Mouse (Mus musculus): ENCODE measurements around the gene Timm8b. TPM values are rescaled to one million over a fixed set of nuclear protein-coding genes. Genes with fewer than 3 reads are reported as not detected.

The Timm8b gene
- polyA plus RNA-seq, 1 experiment = 184 TPM

DNA sequence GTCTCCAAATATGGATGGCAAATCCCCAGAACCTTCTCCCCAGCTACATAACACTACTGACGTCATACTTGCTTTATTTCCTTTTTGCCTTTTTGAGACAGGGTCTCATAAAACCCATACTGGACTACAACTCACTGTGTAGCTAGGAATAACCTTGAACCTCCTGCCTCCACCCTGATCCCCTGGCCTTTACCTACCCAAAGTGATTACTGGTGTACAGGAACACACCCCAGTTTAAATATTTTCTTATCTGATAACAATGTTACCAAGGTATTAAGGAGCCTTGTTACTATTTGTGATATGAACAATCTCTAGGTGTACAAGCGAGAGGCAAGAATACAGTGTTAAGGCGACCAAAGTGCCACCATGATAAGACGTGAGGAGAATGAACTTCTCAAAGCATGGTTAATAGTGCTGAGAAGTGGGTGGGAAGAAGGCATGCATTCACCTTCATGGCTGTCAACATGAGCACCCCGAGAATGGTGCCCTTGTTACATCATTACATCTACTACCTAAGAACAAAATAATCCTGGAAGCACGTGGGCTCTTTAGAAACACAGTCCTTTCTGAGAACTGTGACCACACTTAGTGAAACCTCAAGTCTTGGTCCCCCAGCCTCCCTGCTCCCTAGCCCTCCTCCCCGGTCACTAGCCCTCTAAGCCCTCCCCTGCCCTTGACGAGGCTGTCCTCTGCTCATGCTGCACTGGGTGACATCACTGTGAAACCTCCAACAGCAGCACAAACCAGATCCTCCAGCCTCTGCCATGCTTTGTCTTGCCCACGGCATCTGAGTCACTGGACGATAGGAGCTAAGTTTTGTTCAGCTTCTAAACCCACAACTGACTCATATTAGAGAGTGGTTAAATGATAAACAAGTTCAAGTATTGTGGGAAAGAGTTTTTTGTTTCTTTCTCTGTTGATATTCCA, 33.8 kb upstream of the Timm8b start:
- H3K27me3 ChIP-seq (ENCODE audit: control insufficient read depth, insufficient read depth, insufficient read length) = no peaks in the 10 kb centered on the region
- H3K4me2 ChIP-seq (ENCODE audit: low read depth) = peak overlapping the region; percentile 51
- H3K4me3 ChIP-seq = no peak overlapping the region
- H3K79me2 ChIP-seq (ENCODE audit: control insufficient read depth, insufficient read depth) = no peaks in the 10 kb centered on the region
- TF ChIP-seq POLR2AphosphoS2 (IDR thresholded peaks at IDR 0.05; ENCODE audit: insufficient read length, low read depth) (no peak), MYOG (IDR thresholded peaks at IDR 0.05; ENCODE audit: control insufficient read depth in 1 of 3, insufficient read depth in 1 of 3, insufficient read length in 2 of 3, low read depth in 2 of 3) (no peak), REST (IDR thresholded peaks at IDR 0.05; ENCODE audit: insufficient read depth, insufficient read length) (no peak), TCF12 (IDR thresholded peaks at IDR 0.05; ENCODE audit: insufficient read depth, poor library complexity, severe bottlenecking) (no peak), MAX (IDR thresholded peaks at IDR 0.05; ENCODE audit: low read depth) (no peak), USF1 (IDR thresholded peaks at IDR 0.05; ENCODE audit: low read depth) (no peak), POLR2A (IDR thresholded peaks at IDR 0.05; ENCODE audit: insufficient read length, low read depth) (no peak), SRF (IDR thresholded peaks at IDR 0.05; ENCODE audit: control insufficient read depth, insufficient read length, low read depth) (no peak), E2F4 (IDR thresholded peaks at IDR 0.05; ENCODE audit: insufficient read depth) (no peak), CEBPB (IDR thresholded peaks at IDR 0.05; ENCODE audit: insufficient read depth, poor library complexity, severe bottlenecking) (no peak), MYOD1 (IDR thresholded peaks at IDR 0.05; ENCODE audit: control insufficient read depth in 1 of 3, insufficient read length in 2 of 3, low read depth in 2 of 3) (no peak), TCF3 (IDR thresholded peaks at IDR 0.05; ENCODE audit: insufficient read length, low read depth) (no peak)
- no peaks in the 10 kb centered on the region for H3K36me3 ChIP-seq (ENCODE audit: control insufficient read depth, insufficient read depth)
- no peak overlapping the region for H3ac ChIP-seq (ENCODE audit: control insufficient read depth, insufficient read length)

DNA sequence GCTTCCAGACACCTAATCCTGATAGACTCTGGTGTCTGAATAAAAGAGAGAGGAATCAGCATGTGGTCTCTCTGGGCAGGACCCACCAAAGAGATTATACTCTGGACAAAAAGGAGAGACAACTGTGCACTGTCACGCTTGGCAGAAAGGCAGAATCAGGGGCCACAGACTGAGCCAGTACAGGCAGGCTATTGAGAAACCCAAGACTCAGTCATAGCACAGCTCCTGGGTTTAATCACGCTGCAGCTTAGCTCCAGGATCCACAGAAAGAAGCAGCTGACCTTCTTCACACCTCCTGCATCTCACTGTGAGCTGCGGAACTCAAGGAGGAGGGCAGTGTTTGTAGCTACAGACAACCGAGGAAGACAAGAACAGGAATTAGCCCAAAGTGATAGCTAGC, 23.3 kb upstream of the Timm8b start:
- Histone ChIP-seq H3ac (ENCODE audit: control insufficient read depth, insufficient read length) (no peak overlapping the region), H3K36me3 (ENCODE audit: control insufficient read depth, insufficient read depth) (no peaks in the 10 kb centered on the region), H3K27me3 (ENCODE audit: control insufficient read depth, insufficient read depth, insufficient read length) (no peaks in the 10 kb centered on the region), H3K4me2 (ENCODE audit: low read depth) (no peak overlapping the region), H3K79me2 (ENCODE audit: control insufficient read depth, insufficient read depth) (no peaks in the 10 kb centered on the region), H3K4me3 (no peak overlapping the region)
- TF ChIP-seq TCF12 (IDR thresholded peaks at IDR 0.05; ENCODE audit: insufficient read depth, poor library complexity, severe bottlenecking) (no peak), POLR2AphosphoS2 (IDR thresholded peaks at IDR 0.05; ENCODE audit: insufficient read length, low read depth) (no peak), MYOG (IDR thresholded peaks at IDR 0.05; ENCODE audit: control insufficient read depth in 1 of 3, insufficient read depth in 1 of 3, insufficient read length in 2 of 3, low read depth in 2 of 3) (no peak), MAX (IDR thresholded peaks at IDR 0.05; ENCODE audit: low read depth) (no peak), E2F4 (IDR thresholded peaks at IDR 0.05; ENCODE audit: insufficient read depth) (no peak), CEBPB (IDR thresholded peaks at IDR 0.05; ENCODE audit: insufficient read depth, poor library complexity, severe bottlenecking) (no peak), MYOD1 (IDR thresholded peaks at IDR 0.05; ENCODE audit: control insufficient read depth in 1 of 3, insufficient read length in 2 of 3, low read depth in 2 of 3) (no peak), TCF3 (IDR thresholded peaks at IDR 0.05; ENCODE audit: insufficient read length, low read depth) (no peak), REST (IDR thresholded peaks at IDR 0.05; ENCODE audit: insufficient read depth, insufficient read length) (no peak), USF1 (IDR thresholded peaks at IDR 0.05; ENCODE audit: low read depth) (no peak), SRF (IDR thresholded peaks at IDR 0.05; ENCODE audit: control insufficient read depth, insufficient read length, low read depth) (no peak), POLR2A (IDR thresholded peaks at IDR 0.05; ENCODE audit: insufficient read length, low read depth) (no peak)

DNA sequence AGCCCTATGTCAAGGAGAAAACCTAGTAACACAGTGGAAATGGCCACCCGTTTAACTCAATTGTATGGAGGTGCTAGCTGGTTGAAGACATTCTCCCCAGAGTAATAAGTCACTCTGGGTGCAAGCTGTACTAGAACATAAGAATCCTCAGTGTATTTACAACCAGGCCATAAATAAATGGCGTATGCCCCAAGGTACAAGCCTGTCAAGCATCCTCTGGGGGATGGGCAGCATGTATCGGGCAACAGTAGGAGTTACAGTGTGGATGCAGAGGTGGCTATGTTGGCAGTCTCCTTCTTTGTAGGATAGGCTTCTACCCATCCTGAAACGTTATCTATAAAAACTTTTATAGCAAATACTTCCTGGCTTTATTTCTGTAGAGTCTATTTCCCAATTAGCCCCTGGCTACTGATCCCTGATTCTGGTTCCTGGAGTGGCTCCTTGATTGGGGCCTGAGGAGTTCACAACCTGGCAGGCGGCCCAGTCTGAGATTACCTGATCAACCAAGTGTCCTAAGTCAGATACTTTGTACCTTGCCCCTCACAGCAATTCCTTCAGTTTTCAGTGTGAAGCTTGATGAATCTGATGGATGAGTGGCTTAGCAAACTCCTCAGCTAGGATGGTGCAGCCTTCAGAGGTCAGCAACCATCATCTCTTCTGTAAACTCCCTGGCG, 18.4 kb upstream of the Timm8b start:
- no peaks in the 10 kb centered on the region for H3K27me3 ChIP-seq (ENCODE audit: control insufficient read depth, insufficient read depth, insufficient read length)
- no peak overlapping the region for H3ac ChIP-seq (ENCODE audit: control insufficient read depth, insufficient read length)
- no peaks in the 10 kb centered on the region for H3K79me2 ChIP-seq (ENCODE audit: control insufficient read depth, insufficient read depth)
- no peaks in the 10 kb centered on the region for H3K36me3 ChIP-seq (ENCODE audit: control insufficient read depth, insufficient read depth)
- no peak for TF ChIP-seq SRF (IDR thresholded peaks at IDR 0.05; ENCODE audit: control insufficient read depth, insufficient read length, low read depth)
- no peak for TF ChIP-seq USF1 (IDR thresholded peaks at IDR 0.05; ENCODE audit: low read depth)
- TF ChIP-seq E2F4 (IDR thresholded peaks at IDR 0.05; ENCODE audit: insufficient read depth) = no peak
- TF ChIP-seq CEBPB (IDR thresholded peaks at IDR 0.05; ENCODE audit: insufficient read depth, poor library complexity, severe bottlenecking) = no peak
- TF ChIP-seq MYOG (IDR thresholded peaks at IDR 0.05; ENCODE audit: control insufficient read depth in 1 of 3, insufficient read depth in 1 of 3, insufficient read length in 2 of 3, low read depth in 2 of 3) = no peak
- no peak for TF ChIP-seq TCF12 (IDR thresholded peaks at IDR 0.05; ENCODE audit: insufficient read depth, poor library complexity, severe bottlenecking)
- no peak for TF ChIP-seq TCF3 (IDR thresholded peaks at IDR 0.05; ENCODE audit: insufficient read length, low read depth)
- H3K4me3 ChIP-seq = no peak overlapping the region
- H3K4me2 ChIP-seq (ENCODE audit: low read depth) = no peak overlapping the region

DNA sequence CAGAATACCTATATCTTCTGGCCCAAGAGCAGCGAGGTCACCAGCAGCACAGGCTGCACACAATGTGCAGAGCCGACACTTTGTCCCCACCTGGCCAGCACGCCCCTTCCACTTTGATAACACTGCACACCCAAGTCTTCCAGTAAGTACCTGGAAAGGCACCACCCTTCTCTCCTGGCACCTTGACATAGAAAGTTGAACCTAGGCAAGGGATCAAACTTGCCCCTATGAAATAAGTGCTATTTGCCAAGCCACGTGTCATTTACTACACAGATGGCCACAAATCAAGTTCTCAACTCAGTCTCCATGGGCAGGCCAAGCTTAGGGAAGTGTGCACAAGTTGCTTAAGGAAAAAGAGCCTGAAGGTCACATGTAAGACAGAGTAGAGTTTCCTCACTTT, 16.8 kb upstream of the Timm8b start:
- no peak overlapping the region for H3ac ChIP-seq (ENCODE audit: control insufficient read depth, insufficient read length)
- no peaks in the 10 kb centered on the region for H3K36me3 ChIP-seq (ENCODE audit: control insufficient read depth, insufficient read depth)
- H3K79me2 ChIP-seq (ENCODE audit: control insufficient read depth, insufficient read depth) = no peaks in the 10 kb centered on the region
- H3K27me3 ChIP-seq (ENCODE audit: control insufficient read depth, insufficient read depth, insufficient read length) = no peaks in the 10 kb centered on the region
- TF ChIP-seq TCF12 (IDR thresholded peaks at IDR 0.05; ENCODE audit: insufficient read depth, poor library complexity, severe bottlenecking) (no peak), REST (IDR thresholded peaks at IDR 0.05; ENCODE audit: insufficient read depth, insufficient read length) (no peak), POLR2A (IDR thresholded peaks at IDR 0.05; ENCODE audit: insufficient read length, low read depth) (no peak), CEBPB (IDR thresholded peaks at IDR 0.05; ENCODE audit: insufficient read depth, poor library complexity, severe bottlenecking) (no peak)
- no peak overlapping the region for H3K4me3 ChIP-seq
- H3K4me2 ChIP-seq (ENCODE audit: low read depth) = no peak overlapping the region

Data from myocyte (in vitro differentiated cells).